Mouse (Mus musculus): ENCODE data around the gene Ascc1. TPM values are rescaled to one million over a fixed set of nuclear protein-coding genes. Genes with fewer than 3 reads are reported as not detected.

Ascc1 gene
- polyA plus RNA-seq, 1 experiment from 2014 or later: 45.4 TPM

DNA sequence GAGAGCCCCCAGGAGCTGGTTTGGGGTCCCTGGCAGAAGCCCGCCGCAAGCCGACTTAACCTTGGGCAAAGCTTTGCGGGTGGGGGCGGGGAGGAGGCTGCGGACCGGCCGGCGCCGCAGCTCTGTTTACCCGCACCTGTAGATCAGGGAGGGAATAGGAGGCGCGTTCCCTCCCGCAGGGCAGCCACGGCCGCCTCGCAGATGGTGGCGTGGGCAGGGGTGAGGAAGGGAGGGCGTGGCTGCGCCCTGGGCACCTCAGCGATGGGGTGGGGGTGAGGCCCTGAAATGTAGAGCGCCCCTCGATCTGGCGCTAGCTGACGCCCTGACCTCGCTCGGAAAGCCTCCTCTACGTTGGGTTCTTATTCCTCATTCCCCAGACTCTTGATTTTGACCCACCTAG lies 104.8 kb downstream of the Ascc1 start:
- Histone ChIP-seq H3K27ac (replicated peaks) (peak overlapping the region; percentile 94), H3K9me3 (replicated peaks) (no peaks in the 10 kb centered on the region), H3K36me3 (no peaks in the 10 kb centered on the region), H3K27me3 (replicated peaks) (no peaks in the 10 kb centered on the region), H3K4me2 (peak overlapping the region; percentile 87), H3K4me3 (replicated peaks) (peak overlapping the region; percentile 84), H3K4me1 (peaks cover 51% of the 10 kb centered on the region), H3K9ac (replicated peaks) (peak overlapping the region; percentile 85)
- ATAC-seq (ENCODE audit: low FRiP score): peak; percentile 4; the same call in 1 of the 2 replicates
- WGBS: 2% methylated on average over 28 of the region's 28 CpGs

DNA sequence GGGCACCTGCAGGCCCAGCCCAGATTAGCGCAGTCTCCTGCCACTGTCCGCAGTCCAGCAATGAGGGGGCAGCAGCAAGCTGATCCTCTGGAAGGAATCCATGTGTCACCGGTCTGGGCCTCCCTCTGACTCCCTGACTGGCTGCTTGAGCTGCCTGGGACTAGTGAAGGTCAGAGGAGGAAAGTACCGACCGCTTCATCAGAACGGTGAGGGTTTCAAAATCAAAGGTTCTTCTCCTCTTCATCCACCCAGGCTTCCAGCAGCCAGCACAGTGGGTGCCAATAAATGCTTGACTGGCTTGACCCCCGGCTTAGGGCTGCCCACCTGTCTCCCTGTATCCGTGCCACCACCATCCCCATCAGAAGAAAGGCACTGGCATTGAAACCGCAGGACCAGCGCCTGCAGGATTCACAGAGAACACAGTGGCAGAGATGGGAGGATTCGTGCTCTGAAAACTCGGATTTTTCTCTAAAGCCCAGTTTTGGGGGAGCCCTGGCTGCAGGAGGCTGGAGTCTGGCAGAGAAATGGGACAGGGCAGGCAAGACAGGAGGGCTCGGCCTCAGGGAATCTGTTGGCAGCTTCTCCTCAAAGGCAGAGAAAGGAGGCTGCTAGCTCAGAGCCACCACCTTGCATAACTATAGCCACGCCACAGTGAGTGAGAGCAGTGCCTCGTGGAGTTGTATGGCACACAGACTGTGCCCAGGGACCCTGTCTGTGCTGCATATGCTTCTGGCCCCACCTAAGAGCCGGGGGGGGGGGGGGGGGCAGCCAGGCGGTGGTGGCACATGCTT lies 105.9 kb downstream of the Ascc1 start:
- Histone ChIP-seq H3K9ac (replicated peaks) (peak overlapping the region; percentile 85), H3K4me3 (replicated peaks) (peak overlapping the region; percentile 84), H3K4me2 (peak overlapping the region; percentile 87), H3K36me3 (0 out of 2 replicates have a peak, but pooled peaks cover 2% of the 10 kb centered on the region), H3K27ac (replicated peaks) (peak overlapping the region; percentile 94), H3K4me1 (peaks cover 59% of the 10 kb centered on the region), H3K9me3 (replicated peaks) (no peaks in the 10 kb centered on the region), H3K27me3 (replicated peaks) (no peaks in the 10 kb centered on the region)
- no peak for ATAC-seq (ENCODE audit: low FRiP score)
- 39% methylated on average over 15 of the region's 17 CpGs for WGBS

DNA sequence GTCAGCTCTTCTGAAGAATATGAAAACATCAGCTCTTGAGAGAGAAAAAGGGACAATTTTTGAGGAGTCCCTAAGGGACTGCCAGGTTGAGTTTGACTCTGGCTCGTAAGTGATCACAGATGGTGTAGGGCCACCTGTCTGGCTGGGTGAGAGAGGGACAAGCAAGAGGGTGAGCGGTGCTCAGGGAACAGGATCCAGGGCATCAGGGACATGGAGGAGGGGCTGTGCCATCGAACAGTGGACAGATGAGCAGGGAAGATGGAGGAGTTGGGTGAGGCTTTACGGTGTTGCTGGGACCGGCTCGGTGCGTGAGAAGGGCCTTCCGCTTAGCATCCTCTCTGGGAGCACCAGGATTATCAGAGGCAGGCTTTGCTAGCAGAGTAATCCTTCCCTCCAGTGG lies 106.7 kb downstream of the Ascc1 start:
- H3K27me3 ChIP-seq (replicated peaks): no peaks in the 10 kb centered on the region
- peaks cover 67% of the 10 kb centered on the region for H3K4me1 ChIP-seq
- H3K4me2 ChIP-seq: peak overlapping the region; percentile 87
- 60% methylated on average over 8 of the region's 8 CpGs for WGBS
- no peak for ATAC-seq (ENCODE audit: low FRiP score)
- peak overlapping the region; percentile 15 for H3K4me3 ChIP-seq (replicated peaks)
- H3K9me3 ChIP-seq (replicated peaks): no peaks in the 10 kb centered on the region
- H3K9ac ChIP-seq (replicated peaks): peak overlapping the region; percentile 30; the same call in 1 of the 2 replicates
- 0 out of 2 replicates have a peak, but pooled peaks cover 4% of the 10 kb centered on the region for H3K36me3 ChIP-seq
- peak overlapping the region; percentile 45 for H3K27ac ChIP-seq (replicated peaks)

DNA sequence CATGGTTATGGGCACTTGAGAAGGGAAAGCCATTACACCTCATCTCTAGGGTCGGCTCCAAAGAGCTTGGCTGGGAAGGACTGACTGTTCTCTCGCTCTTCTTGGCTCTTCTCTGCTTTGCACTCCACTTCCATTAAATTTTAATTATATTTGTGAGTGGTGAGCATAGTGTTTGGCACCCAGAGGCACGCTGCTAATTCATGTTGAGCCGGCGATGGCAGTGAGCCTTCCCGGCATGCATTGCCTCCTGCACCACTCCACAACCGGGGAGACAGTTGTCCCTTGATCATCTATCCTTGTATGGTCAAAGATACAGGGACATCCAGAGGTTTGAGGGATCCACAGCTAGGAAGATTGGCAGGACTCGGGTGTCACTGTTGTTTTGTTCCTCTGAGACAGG lies 107.4 kb downstream of the Ascc1 start:
- Histone ChIP-seq H3K36me3 (0 out of 2 replicates have a peak, but pooled peaks cover 4% of the 10 kb centered on the region), H3K4me3 (replicated peaks) (peak overlapping the region; percentile 15; the same call in 1 of the 2 replicates), H3K27me3 (replicated peaks) (no peaks in the 10 kb centered on the region), H3K4me1 (peaks cover 66% of the 10 kb centered on the region), H3K9me3 (replicated peaks) (no peaks in the 10 kb centered on the region), H3K27ac (replicated peaks) (peak overlapping the region; percentile 45), H3K9ac (replicated peaks) (0 out of 2 replicates have a peak overlapping the region, but pooled peaks have one; percentile 30), H3K4me2 (peak overlapping the region; percentile 87)
- no peak for ATAC-seq (ENCODE audit: low FRiP score)
- 40% methylated on average over 8 of the region's 8 CpGs for WGBS

DNA sequence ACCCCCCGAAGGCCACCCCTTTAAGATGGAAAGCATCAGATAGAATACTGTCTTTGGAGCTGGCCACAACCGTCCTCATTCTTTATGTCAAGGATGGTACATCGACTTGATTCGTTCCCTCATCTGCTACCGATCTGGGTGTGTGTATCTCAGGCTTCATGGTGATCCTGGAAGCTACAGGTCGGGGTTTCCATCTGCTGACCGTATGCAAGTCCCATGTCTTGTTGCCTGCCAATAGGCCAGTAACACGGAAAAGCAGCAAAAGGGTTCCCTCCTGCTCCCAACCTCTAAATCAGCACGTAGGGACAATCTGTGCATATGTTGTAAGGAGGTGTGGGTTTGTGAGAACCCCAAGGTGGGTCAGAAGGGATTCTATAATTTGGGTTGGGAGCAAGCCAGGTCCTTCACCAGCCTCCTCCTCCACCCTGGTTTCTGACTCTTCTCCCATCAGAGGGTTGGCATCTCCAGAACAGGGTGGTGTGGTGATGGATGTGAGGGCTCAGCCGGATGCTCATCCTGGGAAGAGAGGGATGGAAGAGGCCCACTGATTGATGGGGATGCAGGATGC lies 108.4 kb downstream of the Ascc1 start:
- H3K27ac ChIP-seq (replicated peaks): 0 out of 2 replicates have a peak overlapping the region, but pooled peaks have one; percentile 45
- no peak for ATAC-seq (ENCODE audit: low FRiP score)
- H3K4me1 ChIP-seq: peaks cover 67% of the 10 kb centered on the region
- no peaks in the 10 kb centered on the region for H3K27me3 ChIP-seq (replicated peaks)
- WGBS: 89% methylated on average over 10 of the region's 10 CpGs
- no peak overlapping the region for H3K4me2 ChIP-seq
- H3K36me3 ChIP-seq: 0 out of 2 replicates have a peak, but pooled peaks cover 4% of the 10 kb centered on the region
- H3K9ac ChIP-seq (replicated peaks): no peak overlapping the region
- no peak overlapping the region for H3K4me3 ChIP-seq (replicated peaks)
- no peaks in the 10 kb centered on the region for H3K9me3 ChIP-seq (replicated peaks)

DNA sequence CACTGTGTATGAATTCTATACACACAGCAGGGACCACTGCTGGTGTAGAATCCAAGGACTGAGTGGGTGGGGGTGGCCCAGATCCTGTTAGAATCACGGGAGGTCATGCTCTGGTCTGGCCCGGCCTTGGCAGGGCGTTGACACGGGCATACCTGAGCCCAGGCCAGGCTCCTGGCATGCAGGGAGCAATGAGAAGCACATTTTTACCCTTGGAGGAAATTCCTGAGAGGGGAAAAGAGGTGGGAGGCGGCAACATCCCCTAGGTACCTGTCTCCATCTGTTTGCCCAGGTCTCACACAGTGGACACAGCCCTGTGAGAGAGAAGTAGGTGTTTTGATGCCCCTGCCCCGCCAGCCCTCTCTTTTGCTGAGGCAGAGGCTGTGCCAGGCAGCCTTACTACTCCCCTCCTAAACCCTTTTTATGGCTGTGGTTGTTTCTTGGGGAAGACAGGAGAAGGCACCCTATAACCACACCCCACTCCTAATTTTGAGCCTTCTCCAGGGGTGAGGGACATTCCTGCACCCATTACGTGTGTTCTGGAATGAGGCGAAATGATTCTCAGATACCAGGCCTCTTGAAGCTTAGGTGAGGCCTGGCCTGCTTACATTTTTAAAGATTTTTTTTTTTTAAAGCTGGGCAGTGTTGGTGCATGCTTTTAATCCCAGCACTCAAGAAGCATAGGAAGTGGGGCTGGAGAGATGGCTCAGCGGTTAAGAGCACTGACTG lies 111.5 kb downstream of the Ascc1 start:
- no peak for ATAC-seq (ENCODE audit: low FRiP score)
- Histone ChIP-seq H3K27ac (replicated peaks) (0 out of 2 replicates have a peak overlapping the region, but pooled peaks have one; percentile 5), H3K4me3 (replicated peaks) (no peak overlapping the region), H3K9ac (replicated peaks) (no peak overlapping the region), H3K36me3 (0 out of 2 replicates have a peak, but pooled peaks cover 4% of the 10 kb centered on the region), H3K4me1 (peaks cover 80% of the 10 kb centered on the region), H3K9me3 (replicated peaks) (no peaks in the 10 kb centered on the region), H3K27me3 (replicated peaks) (no peaks in the 10 kb centered on the region), H3K4me2 (no peak overlapping the region)
- WGBS: 89% methylated on average over 9 of the region's 9 CpGs

DNA sequence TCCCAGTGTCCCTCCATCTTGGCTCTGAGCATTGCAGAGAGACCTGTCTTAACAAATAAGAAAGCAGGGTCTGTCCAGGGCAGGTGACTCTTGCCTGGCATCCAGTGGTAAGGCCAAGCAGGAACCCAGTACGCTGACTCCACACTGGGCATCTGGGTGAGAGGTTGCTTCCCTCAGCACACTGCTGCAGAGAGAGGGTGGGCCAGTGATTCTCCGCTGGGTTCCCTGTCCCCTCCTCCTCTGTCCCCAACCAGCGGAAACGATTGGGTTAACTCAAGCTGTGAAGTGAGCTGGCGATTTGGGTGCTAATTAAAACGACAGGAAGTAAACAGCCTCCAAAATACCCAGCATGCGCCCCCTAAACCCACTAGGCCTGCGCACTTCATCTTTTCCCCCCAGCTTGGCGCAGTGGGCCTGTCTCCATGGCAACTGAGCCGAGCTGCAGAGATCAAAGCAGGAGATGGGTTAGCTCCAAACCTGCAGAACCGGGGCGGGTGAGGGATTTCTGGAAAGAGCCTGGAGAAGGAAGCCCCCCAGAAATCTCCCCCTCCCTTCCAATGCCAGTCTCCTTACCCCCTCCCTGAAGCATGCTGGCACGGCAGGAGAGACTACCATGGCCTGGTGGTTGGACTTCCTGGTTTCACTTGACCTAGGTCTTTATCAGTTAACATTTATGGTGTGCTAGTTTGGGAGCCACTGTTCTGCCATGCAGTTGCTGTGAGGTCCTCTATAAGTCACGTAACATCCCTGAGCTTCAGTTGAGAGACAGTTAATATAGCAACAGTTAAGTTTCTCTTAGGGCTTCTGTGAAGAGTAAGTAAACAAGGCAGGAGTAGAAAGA lies 113.0 kb downstream of the Ascc1 start:
- Histone ChIP-seq H3K4me1 (peaks cover 66% of the 10 kb centered on the region), H3K36me3 (0 out of 2 replicates have a peak, but pooled peaks cover 4% of the 10 kb centered on the region), H3K4me2 (peak overlapping the region; percentile 58), H3K9ac (replicated peaks) (peak overlapping the region; percentile 35), H3K4me3 (replicated peaks) (peak overlapping the region; percentile 23), H3K9me3 (replicated peaks) (no peaks in the 10 kb centered on the region), H3K27me3 (replicated peaks) (no peaks in the 10 kb centered on the region), H3K27ac (replicated peaks) (peak overlapping the region; percentile 83)
- ATAC-seq (ENCODE audit: low FRiP score): peak; percentile 89
- 2% methylated on average over 14 of the region's 14 CpGs for WGBS

DNA sequence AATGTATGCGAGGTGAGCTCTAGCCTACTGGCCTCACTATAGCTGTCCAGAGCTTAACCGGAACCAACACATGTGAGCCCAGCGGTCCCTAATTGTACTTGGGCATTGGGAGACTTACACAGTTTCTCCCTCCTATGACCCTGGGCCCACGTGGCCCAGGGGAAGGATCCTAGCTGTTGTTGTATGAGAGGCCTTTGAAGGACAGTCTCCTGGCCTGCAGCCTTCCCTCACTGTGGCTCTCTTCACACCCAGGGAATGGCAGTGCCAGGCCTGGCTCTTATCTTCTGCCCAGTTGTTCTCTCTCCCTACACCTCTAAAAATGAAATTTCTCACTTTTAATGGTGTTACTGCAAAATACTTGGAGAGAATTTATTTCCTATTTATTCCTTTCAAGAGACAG lies 114.4 kb downstream of the Ascc1 start:
- H3K9ac ChIP-seq (replicated peaks): no peak overlapping the region
- 47% methylated on average over 4 of the region's 4 CpGs for WGBS
- H3K4me2 ChIP-seq: no peak overlapping the region
- ATAC-seq (ENCODE audit: low FRiP score): no peak
- H3K4me3 ChIP-seq (replicated peaks): no peak overlapping the region
- peak overlapping the region; percentile 83; the same call in 1 of the 2 replicates for H3K27ac ChIP-seq (replicated peaks)
- H3K9me3 ChIP-seq (replicated peaks): no peaks in the 10 kb centered on the region
- H3K36me3 ChIP-seq: peaks cover 15% of the 10 kb centered on the region
- H3K27me3 ChIP-seq (replicated peaks): no peaks in the 10 kb centered on the region
- peaks cover 55% of the 10 kb centered on the region for H3K4me1 ChIP-seq

DNA sequence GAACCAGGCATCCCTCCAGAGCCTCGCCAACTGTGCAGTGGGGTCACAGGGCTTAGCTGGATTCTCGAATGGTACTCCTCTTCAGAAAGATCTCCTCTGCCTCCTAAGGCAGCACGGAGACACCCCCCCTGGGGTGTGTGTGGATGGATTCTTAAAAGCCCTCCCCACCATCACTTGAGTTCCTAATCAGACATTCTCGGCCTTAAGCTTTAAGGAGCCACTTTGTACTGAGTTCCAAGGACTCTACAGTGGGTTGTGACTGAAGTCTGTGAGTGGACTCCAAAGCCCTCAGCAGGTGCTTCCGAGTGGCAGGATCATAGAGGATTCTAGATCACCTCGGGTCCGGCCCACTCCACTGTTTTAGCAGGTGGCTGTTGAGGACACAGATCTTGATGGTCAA lies 115.9 kb downstream of the Ascc1 start:
- ATAC-seq (ENCODE audit: low FRiP score): no peak
- Histone ChIP-seq H3K36me3 (peaks cover 24% of the 10 kb centered on the region), H3K9ac (replicated peaks) (no peak overlapping the region), H3K4me2 (no peak overlapping the region), H3K9me3 (replicated peaks) (no peaks in the 10 kb centered on the region), H3K27me3 (replicated peaks) (no peaks in the 10 kb centered on the region), H3K4me1 (peaks cover 48% of the 10 kb centered on the region), H3K27ac (replicated peaks) (no peak overlapping the region), H3K4me3 (replicated peaks) (no peak overlapping the region)
- 70% methylated on average over 7 of the region's 7 CpGs for WGBS

DNA sequence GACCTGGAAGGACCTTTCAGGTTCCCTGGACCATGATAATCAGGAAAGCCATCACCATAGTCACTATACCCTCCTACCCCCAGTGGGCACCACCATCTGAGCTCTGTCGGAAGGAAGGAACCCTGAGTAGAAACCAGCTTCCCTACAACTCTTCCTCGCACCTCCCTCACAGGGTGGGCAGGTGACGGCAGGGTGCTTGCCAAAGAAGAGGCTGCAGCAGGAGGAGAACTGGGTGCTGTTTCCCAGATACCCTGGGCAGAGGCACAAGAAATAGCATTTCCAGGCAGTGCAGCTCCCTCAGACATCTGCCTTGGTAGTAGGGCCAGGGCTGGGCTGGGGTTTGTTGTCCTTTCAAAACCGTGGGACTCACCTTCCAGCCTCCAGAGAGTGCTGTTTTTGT lies 118.0 kb downstream of the Ascc1 start:
- H3K36me3 ChIP-seq: peaks cover 35% of the 10 kb centered on the region
- no peak overlapping the region for H3K4me3 ChIP-seq (replicated peaks)
- WGBS: 79% methylated on average over 4 of the region's 4 CpGs
- H3K27ac ChIP-seq (replicated peaks): no peak overlapping the region
- no peak overlapping the region for H3K4me2 ChIP-seq
- H3K9ac ChIP-seq (replicated peaks): no peak overlapping the region
- no peak for ATAC-seq (ENCODE audit: low FRiP score)
- H3K27me3 ChIP-seq (replicated peaks): no peaks in the 10 kb centered on the region
- H3K4me1 ChIP-seq: peaks cover 30% of the 10 kb centered on the region
- H3K9me3 ChIP-seq (replicated peaks): no peaks in the 10 kb centered on the region

DNA sequence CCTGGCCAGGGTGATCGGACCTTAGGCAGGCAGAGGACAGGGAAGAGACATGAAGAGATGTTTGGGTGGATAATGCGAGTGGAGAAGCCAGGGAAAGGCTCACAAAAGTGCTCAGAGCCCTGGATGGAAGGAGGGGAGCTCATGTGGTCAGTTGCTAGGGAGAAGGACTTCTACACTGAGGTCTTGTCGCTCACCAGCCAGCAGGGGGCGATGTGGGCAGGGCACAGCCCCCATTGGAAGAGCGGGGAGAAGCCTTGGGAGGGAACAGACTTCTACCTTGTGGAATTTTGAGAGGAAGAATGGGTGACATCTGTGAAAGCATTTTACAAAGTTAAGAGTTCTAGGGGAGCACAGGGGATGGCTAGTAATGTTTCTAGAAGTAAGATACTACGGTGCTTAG lies 121.5 kb downstream of the Ascc1 start:
- Histone ChIP-seq H3K9ac (replicated peaks) (no peak overlapping the region), H3K9me3 (replicated peaks) (no peaks in the 10 kb centered on the region), H3K4me1 (no peaks in the 10 kb centered on the region), H3K4me2 (no peak overlapping the region), H3K27ac (replicated peaks) (no peak overlapping the region), H3K4me3 (replicated peaks) (no peak overlapping the region), H3K27me3 (replicated peaks) (no peaks in the 10 kb centered on the region), H3K36me3 (peaks cover 61% of the 10 kb centered on the region)
- ATAC-seq (ENCODE audit: low FRiP score): no peak
- WGBS: 63% methylated on average over 6 of the region's 6 CpGs

Data from neural tube, embryonic 15.5 days (tissue).